8 mouse cellular contexts compared by ENCODE assay signal in the genomic region with DNA sequence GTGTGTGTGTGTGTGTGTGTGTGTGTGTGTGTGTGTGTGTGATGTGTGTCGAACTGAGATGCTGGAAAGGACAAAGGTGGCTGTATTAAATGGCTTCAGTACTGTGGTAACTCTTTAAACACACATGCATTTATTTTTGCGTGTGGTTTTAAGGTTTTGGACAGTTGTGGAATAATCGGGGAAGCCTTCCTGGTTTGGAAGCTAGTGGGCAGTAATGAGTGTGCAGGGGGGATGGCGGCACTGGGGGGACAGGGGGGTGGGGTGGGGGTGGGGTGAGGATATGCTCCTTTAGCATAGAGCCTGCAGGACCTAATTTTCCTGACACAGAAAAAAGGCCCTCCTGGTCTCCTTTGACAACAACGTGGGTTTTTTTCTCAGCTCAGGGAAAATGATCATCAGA. TPM values are rescaled to one million over a fixed set of nuclear protein-coding genes. Genes with fewer than 3 reads are reported as not detected.
DNase-seq lines count a peak whose midpoint lies in the region; ATAC-seq and TF ChIP-seq lines count a peak whose summit lies in the region.
"Had no signal": no experiment of that assay in that cellular context is flagged by ENCODE, and none has a peak within 500 bp of the region (broad histone marks: within the 10 kb centered on the region; RNA-seq: fewer than 3 reads in every experiment).

No protein-coding gene starts in this region.

- DNase-seq in lung, postnatal 4 days = no peak
- no peak for DNase-seq in spleen, postnatal 14 days (ENCODE audit: low spot score in 2 of 2)
- DNase-seq: thymus, adult 18-20 months had no signal

- no peaks in the 10 kb centered on the region for H3K9me3 ChIP-seq in lung, embryonic 16.5 days (ENCODE audit: control insufficient read depth, low read length)
- H3K9me3 ChIP-seq in forebrain, embryonic 13.5 days (replicated peaks) = no peaks in the 10 kb centered on the region
- H3K9me3 ChIP-seq in limb, embryonic 13.5 days = no peaks in the 10 kb centered on the region

- no peak for ATAC-seq in lung, embryonic 16.5 days (ENCODE audit: low read depth)
- ATAC-seq in forebrain, embryonic 13.5 days = no peak
- no peak for ATAC-seq in limb, embryonic 13.5 days (ENCODE audit: low FRiP score, low read depth)
- ATAC-seq in cerebellum, adult (ENCODE audit: insufficient number of reproducible peaks, low FRiP score, low TSS enrichment) = no peak

- no peaks in the 10 kb centered on the region for H3K36me3 ChIP-seq in lung, embryonic 16.5 days (ENCODE audit: control insufficient read depth, insufficient read depth, low read length)
- H3K36me3 ChIP-seq in forebrain, embryonic 13.5 days (ENCODE audit: poor library complexity, severe bottlenecking) = no peaks in the 10 kb centered on the region
- no peaks in the 10 kb centered on the region for H3K36me3 ChIP-seq in limb, embryonic 13.5 days
- H3K36me3 ChIP-seq in small intestine, adult 2 months (ENCODE audit: control insufficient read depth, insufficient read depth, low read length) = no peaks in the 10 kb centered on the region

- no peak for TF ChIP-seq POLR2A in small intestine, adult 2 months (IDR thresholded peaks at IDR 0.05; ENCODE audit: low read depth, low read length)

- H3K4me3 ChIP-seq in lung, embryonic 16.5 days (ENCODE audit: low read length) = peak overlapping the region; percentile 71
- H3K4me3 ChIP-seq in forebrain, embryonic 13.5 days = peak overlapping the region; percentile 83
- peak overlapping the region; percentile 90 for H3K4me3 ChIP-seq in limb, embryonic 13.5 days
- H3K4me3 ChIP-seq in small intestine, adult 2 months (ENCODE audit: low read depth, low read length) = peak overlapping the region; percentile 90; the same call in 1 of the 2 replicates

- WGBS in lung, embryonic 16.5 days = 14% methylated on average over 5 of the region's 5 CpGs
- 4% methylated on average over 5 of the region's 5 CpGs for WGBS in forebrain, embryonic 13.5 days
- WGBS in limb, embryonic 13.5 days = 3% methylated on average over 5 of the region's 5 CpGs
- WGBS in small intestine, adult 2 months = 17% methylated on average over 5 of the region's 5 CpGs

- TF ChIP-seq CTCF in small intestine, adult 2 months (IDR thresholded peaks at IDR 0.05; ENCODE audit: extremely low read depth, insufficient read length, insufficient replicate concordance, low read depth, low read length) = peak; percentile 17; the same call in 1 of the 2 replicates

- peaks cover 31% of the 10 kb centered on the region for H3K27me3 ChIP-seq in lung, embryonic 16.5 days (ENCODE audit: control insufficient read depth, insufficient read depth, low read depth, low read length)
- peaks cover 10% of the 10 kb centered on the region; the same call in 1 of the 2 replicates for H3K27me3 ChIP-seq in forebrain, embryonic 13.5 days
- peaks cover 7% of the 10 kb centered on the region; the same call in 1 of the 2 replicates for H3K27me3 ChIP-seq in limb, embryonic 13.5 days
- no peaks in the 10 kb centered on the region for H3K27me3 ChIP-seq in small intestine, adult 2 months (ENCODE audit: control insufficient read depth, insufficient read depth, low read length)

- H3K9ac ChIP-seq in lung, embryonic 16.5 days (ENCODE audit: low read length) = no peak overlapping the region
- peak overlapping the region; percentile 84 for H3K9ac ChIP-seq in forebrain, embryonic 13.5 days
- H3K9ac ChIP-seq in limb, embryonic 13.5 days = peak overlapping the region; percentile 92

- peak overlapping the region; percentile 86 for H3K4me2 ChIP-seq in lung, embryonic 16.5 days (ENCODE audit: low read depth, low read length)
- H3K4me2 ChIP-seq in forebrain, embryonic 13.5 days = peak overlapping the region; percentile 98
- H3K4me2 ChIP-seq in limb, embryonic 13.5 days (replicated peaks) = peak overlapping the region; percentile 98

- no peak overlapping the region for H3K27ac ChIP-seq in lung, embryonic 16.5 days (ENCODE audit: low read length)
- H3K27ac ChIP-seq in forebrain, embryonic 13.5 days = no peak overlapping the region
- H3K27ac ChIP-seq in limb, embryonic 13.5 days = no peak overlapping the region
- H3K27ac ChIP-seq in small intestine, adult 2 months (ENCODE audit: insufficient read depth, low read depth, low read length) = no peak overlapping the region

- peaks cover 31% of the 10 kb centered on the region for H3K4me1 ChIP-seq in lung, embryonic 16.5 days (replicated peaks; ENCODE audit: control insufficient read depth, insufficient read depth, low read length)
- H3K4me1 ChIP-seq in forebrain, embryonic 13.5 days = peaks cover 36% of the 10 kb centered on the region
- peaks cover 61% of the 10 kb centered on the region for H3K4me1 ChIP-seq in limb, embryonic 13.5 days
- H3K4me1 ChIP-seq in small intestine, adult 2 months (ENCODE audit: control insufficient read depth, insufficient read depth, insufficient read length, low read length) = peaks cover 18% of the 10 kb centered on the region

RNA-seq across cellular contexts. Expression of gene Crim1, which starts 2.2 kb away (rescaled TPM):
- 4.7 and 5.1 TPM in 2 replicates for polyA plus RNA-seq in lung, embryonic 16.5 days (2015; fragmentation: Nextera tagmentation; extraction: Ambion mirVana)
- polyA plus RNA-seq in forebrain, embryonic 13.5 days (2015; fragmentation: Nextera tagmentation; extraction: Ambion mirVana) = 3.6 and 3.8 TPM in 2 replicates
- 7.0 and 7.4 TPM in 2 replicates for polyA plus RNA-seq in limb, embryonic 13.5 days (2015; fragmentation: Nextera tagmentation; extraction: Ambion mirVana)
- polyA plus RNA-seq in small intestine, adult 2 months (2012; rRNA removed) = 12.9 and 36.1 TPM in 2 replicates
